Mouse (Mus musculus): ENCODE results near the gene Slc30a3.

The Slc30a3 gene

DNA sequence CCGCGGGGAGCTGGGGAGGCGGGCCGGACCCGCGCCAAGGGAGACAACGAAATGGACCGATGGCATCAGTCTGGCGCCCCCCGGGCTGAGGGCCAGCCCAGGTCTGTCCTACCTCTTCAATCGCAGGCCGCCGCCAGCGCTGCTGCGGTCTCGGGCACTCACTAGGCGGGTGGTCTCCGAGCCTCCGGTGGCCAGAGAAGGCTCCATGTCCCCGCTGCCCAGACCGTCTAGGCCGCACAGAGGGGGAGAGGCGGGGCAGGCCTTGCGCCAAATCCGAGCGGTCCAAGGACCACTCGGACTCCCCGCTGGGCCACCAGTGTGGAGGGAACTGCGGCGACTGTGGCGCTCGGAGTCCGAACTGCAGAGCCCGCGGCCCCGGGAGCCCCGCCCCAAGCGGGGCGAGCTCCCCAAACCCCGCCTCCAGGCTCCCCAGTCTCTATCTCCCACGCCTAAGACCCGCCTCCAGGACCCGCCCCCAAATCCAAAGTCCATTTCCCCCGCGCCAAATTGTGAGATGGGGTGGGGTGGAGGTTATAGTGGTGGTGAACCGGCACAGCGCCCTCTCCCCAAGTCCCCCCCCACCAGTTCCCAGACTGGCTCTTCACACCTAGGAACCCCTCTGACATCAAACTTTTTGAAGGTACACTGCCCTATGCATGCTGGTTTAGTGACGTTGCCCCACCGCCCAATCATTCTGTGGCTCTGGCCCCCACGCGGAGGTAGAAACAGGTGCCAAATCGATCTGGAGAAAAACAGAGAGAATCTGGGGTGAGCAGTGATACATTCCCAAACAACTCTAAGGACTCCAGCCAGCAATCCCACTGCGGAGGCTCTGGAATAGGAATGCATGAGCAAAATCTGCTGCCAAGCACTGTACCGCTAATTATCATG lies 14.6 kb downstream of the Slc30a3 start:
- under 1% methylated on average over 54 of the region's 54 CpGs for WGBS

DNA sequence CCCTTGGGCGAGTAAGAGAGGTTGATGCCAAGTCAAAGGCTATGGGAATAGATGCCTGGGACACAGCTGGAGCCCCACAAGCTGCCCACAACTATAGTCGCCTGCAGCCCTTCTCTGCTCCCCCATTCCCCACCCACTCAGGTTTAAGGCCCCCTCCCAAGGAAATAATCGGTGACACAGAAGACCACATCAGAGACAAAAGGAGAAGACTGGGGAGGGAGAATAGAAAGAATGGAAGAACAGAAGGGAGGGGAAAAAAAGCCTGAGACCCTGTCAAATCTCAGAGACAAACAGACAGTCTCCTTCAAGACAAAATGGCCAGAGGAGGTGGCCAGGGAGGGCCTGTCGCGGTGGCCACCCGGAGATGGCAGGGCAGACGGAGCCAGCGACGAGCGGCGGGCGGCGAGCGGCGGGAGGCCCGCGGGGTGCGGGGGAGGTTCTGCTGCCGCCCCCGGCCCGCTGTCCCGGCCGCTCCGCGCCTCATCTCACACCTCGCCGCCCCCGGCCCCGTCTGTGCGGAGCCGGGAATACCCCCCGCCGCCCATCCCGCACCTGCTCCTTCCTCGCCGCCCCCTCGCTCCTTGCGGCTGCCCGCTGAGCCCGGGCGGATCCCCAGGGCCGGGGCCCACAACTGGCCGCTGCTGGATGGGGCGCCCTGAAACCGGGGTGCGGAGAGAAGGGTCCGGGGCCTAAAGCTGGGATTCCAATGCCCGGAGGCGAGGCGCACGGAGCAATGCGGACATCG lies 15.6 kb downstream of the Slc30a3 start:
- 7% methylated on average over 51 of the region's 53 CpGs for WGBS

DNA sequence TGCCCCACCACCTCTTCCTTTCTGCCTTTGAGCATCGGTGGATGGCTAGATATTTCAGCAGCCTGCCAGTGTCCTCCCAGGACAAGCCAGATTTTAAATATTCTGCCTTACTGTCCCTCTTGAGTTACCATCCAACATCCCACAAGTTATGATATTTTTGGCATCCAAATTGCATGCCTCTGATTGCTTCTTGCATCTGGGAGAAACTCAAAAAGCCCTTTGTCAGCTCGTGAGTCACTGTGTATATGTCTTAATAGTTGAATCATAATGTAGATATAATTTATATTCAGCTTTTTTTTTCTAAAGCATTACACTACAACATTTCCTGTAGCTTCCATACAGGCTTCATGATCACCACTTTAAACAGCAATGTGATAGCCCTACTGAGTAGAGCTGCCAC lies 20.9 kb downstream of the Slc30a3 start:
- 37% methylated on average over 2 of the region's 2 CpGs for WGBS

DNA sequence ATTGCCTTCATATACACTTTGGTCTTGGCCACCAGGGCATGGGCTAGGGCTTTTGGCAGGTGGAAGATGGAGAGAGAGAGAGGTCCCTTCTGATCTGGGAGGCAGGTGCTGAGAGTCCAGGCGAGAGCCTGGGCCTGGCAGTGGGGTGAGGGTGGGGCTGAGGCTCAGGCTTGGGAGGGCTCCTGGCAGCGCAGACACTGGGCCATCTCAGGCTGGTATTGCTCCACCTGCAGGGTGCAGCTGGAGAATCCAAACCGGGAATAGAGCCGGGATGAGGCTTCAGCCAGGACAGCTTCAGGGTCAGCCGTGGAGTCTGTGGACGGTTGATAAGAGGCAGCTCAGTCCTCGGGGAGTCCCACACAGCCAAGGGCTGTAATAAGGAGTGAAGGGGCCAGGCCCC lies 21.4 kb downstream of the Slc30a3 start:
- WGBS = 52% methylated on average over 7 of the region's 7 CpGs

DNA sequence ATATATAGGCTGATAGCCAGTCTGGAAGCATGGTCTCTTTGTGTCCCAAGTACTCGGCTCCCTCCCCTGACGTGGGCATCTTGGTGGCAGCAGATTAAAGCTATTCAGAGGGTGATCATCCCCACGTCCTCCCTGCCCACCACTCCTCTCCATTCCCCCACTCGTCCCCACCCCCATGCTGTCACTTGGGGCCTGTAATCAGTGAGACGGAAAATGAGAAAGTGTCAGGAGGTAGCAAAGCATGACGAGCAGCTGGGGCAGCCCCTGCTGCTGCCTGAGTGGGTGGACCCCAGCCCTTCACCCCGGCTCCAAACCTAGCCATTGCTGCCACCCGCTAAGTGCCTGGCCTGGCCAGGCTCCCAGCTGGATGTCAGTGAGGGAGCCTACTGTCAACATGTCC lies 24.1 kb downstream of the Slc30a3 start:
- WGBS = 23% methylated on average over 8 of the region's 8 CpGs

DNA sequence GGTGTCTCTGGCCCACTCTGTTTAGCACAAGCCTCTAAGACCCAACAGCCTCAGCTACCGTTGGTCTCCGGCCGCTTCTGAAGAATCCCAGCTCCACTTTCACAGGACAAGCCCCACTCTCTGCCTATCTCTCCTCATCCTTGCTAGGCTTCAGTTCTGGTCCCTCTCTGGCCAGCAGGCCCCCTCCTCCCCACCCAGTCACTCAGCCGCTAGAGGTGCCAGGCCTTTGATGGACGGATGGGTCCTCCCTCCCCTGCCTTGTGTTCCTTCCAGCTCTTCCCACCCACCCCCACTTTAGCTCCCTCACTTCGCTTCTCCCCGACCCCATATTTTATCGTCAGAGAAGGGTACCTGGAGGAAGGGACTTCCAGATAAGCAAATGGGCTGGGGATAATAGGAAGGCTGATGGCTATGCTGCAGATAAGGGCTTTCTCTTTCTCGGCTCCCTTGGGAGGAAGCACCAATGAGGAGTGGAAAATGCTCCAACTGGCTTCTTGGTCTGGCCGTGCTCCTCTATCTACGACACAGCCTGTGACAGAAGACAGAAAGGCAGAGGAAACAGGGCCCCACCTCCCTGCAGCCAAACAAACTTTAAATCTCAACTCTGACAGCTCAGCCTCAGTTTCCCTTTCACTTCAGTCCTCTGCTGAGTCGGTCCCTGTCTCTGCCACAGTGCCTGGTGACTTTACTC lies 25.0 kb downstream of the Slc30a3 start:
- WGBS = 50% methylated on average over 12 of the region's 12 CpGs

DNA sequence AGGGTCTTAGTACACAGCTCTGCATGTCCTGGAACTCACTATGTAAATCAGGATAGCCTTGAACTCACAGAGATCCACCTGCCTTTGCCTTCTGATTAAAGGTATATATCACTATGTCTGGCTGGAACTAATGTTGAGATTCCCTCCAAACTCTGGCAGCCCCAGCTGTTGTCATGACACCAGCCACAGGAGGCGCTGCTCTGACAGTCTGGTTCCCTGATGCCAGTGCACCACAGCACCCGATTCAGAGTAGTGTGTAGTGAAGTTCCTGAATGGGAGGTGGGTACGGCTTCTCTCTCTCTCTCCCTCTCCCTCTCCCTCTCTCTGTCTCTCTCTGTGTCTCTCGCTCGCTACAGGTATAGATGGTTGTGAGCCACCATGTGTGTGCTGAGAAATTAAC lies 25.7 kb downstream of the Slc30a3 start:
- WGBS = 16% methylated on average over 5 of the region's 5 CpGs

DNA sequence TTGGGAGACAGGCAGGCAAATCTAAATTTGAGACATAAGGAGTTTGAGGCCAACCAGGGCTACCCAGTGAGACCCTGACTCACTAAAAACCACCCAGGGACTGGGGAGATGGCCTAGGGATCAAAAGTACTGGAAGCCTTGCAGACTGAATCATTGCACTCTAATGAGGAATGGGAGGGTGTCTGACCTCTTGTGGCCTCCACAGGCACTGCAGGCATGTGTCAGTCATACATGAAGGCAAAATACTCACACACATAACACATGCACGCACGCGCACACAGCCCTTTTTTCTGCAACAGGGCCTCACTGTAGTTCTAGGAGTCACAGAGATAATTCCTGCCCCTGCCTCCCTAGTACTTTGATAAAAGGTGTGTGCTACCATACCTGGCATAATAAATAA lies 26.7 kb downstream of the Slc30a3 start:
- WGBS = 83% methylated on average over 3 of the region's 3 CpGs

DNA sequence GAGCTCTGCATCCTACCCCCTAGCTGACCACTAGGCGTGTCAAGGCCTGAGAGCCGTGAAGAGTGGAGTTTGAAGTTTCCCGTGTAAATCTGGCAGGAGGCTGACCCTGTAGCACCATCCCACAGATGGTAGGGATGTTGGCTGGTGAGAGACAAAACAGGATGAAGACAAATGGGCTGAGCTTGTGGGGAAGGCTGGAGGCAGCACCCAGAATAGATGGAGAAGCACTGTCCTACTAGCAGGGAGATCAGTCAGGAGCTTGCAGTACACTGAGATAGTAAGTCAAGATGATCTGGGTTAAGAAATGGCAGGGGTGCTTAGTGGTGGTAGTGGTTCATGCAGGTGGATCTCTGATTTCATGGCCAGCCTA lies 27.3 kb downstream of the Slc30a3 start:
- 41% methylated on average over 3 of the region's 3 CpGs for WGBS

DNA sequence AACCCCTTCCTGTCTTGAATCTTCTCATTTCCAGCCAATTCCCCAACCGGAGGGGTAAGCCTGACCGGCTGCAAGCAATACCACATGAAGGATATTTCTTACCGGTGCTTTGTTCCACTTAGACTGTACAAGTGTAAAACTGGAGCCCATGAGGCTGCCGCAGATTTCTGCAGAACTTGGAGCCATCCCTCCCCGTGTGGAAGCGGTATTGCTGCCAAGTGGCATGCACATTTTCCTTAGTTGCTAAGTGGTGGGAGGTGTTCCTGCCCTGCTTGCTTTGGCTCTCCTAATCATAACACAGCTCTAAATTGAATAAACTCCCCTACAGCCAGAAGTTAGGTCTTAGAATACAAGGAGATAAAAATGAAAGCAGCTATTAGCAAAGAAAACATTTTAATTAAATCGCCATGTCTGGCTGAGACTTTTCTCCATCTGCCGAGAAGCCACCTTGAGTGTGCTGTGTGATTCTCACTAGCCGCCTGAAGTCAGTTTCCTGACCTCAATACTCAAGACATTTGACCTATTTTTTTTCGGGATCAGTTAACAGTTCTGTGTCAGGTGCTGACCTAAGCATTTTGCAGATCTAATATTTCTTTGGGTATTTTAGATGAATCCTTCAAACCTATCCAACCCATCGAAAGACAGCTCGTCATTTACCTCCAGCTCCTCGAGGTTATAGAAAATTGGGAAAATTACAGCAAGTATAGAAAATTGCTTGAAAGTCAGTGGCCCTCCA lies 27.8 kb downstream of the Slc30a3 start:
- WGBS = 41% methylated on average over 13 of the region's 13 CpGs

DNA sequence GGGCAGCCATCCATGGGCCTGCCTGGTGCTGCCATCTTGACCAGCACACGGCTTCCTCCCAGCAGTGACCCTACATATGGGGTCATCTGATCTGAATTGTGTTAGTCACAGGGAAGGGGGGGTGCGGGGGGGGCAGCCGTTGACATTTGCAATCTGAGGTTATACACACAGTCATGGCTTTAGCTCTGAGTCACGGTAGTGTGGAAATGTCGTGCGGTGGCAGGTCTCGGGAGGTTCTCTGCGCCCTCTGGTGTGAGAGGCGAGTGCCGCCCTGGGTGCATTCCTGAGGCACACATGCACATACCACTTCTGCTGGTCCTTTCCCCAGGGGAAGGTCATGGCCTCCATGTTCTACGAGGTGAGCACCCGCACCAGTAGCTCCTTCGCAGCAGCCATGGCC lies 31.7 kb downstream of the Slc30a3 start:
- 90% methylated on average over 13 of the region's 13 CpGs for WGBS

DNA sequence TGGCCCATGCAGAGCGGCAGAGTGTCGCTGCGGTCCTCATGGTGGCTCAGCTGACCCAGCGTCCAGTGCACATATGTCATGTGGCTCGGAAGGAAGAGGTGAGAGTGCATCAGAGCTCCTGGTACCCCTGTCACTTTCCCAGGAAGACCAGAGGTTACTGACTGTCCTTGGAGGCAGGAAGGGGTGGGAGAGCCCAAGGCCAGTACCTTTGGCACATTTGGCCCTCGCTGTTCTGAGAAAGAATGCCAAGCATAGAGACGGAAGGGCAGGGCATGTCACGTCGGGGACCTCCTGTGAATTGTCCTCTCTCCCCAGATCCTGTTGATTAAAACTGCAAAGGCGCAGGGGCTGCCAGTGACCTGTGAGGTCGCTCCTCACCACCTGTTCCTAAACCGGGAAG lies 34.9 kb downstream of the Slc30a3 start:
- 89% methylated on average over 12 of the region's 12 CpGs for WGBS

DNA sequence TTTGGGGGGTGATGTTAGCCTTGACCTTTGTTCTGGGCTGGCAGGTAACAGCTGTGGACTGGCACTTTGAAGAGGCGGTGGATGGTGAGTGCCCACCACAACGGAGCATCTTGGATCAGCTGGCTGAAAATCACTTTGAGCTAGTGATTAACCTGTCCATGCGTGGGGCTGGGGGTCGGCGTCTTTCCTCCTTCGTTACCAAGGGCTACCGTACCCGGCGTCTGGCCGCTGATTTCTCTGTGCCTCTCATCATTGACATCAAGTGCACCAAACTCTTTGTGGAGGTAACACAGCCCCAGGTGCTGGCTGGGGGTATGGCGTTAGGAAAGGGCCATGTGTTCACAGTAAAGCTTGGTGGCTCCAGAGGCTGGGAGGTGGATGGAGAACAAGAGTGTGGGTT lies 36.2 kb downstream of the Slc30a3 start:
- 94% methylated on average over 11 of the region's 11 CpGs for WGBS

DNA sequence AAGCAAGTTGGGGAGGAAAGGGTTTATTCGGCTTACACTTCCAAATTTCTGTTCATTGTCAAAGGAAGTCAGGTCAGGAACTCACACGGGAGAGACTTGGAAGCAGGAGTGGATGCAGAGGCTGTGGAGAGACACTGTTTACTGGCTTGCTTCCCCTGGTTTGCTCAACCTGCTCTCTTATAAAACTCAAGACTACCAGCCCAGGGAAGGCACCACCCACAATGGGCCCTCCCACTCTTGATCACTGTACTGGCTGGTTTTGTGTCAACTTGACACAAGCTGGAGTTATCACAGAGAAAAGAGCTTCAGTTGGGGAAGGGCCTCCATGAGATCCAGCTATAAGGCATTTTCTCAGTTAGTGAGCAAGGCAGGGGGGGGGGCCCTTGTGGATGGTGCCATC lies 37.0 kb downstream of the Slc30a3 start:
- 64% methylated on average over 2 of the region's 2 CpGs for WGBS

DNA sequence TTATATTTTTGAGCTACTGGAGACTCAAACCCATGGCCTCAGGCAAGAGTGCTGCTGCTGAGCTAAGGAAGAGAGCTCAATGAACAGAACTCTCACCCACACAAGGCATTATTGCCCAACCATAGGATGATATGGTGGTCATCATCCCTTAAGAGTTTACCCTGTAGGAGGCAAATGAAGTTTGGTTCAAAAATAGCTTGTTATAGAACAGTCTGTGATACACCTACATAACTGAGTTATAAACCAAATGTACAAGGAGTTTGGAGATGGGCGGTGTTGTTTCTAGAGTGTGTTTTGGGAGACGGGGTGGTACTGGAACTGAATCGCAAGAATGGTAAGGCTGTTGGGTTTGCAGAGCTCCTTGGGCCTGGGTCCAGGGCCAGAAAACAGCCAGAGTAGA lies 38.2 kb downstream of the Slc30a3 start:
- WGBS = 62% methylated on average over 3 of the region's 3 CpGs

DNA sequence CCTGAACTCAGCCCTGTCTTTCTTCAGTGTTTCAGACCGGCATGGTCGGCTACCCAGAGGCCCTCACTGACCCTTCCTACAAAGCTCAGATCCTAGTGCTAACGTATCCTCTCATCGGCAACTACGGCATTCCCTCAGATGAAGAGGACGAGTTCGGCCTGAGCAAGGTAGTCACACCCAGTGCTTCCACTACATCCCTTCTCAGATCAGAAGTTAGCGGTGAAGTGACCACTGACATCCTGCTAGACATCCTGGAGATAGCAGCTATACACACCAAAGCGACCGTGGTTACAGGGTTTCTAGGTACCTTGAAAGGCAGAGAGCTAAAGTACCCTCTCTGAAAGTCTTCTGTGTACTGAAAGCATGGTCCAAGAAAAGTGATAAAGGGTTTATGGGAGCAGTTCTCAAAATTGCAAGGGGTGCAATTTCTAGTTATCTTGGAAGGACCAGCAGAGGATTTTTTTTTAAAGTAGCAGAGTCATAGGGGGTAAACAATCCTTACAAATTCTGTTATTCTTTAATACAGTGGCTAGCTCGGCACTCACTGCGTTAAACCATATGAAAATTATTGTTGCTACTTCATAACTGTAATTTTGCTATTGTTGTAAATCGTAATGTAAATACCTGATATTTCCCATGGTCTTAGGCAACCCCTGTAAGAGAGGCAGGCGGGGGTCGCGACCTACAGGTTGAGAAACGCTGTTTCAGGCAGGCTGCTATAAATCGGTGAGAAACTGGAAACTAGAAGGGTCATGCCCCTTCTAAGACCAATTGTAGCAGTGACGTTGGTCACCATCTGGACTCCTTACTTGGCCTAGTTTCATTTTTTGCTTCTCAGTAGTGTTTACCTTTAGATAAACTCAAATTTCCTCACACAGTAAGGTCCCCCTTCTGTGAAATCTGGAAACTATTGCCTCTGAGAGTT lies 52.6 kb downstream of the Slc30a3 start:
- 41% methylated on average over 19 of the region's 19 CpGs for WGBS

DNA sequence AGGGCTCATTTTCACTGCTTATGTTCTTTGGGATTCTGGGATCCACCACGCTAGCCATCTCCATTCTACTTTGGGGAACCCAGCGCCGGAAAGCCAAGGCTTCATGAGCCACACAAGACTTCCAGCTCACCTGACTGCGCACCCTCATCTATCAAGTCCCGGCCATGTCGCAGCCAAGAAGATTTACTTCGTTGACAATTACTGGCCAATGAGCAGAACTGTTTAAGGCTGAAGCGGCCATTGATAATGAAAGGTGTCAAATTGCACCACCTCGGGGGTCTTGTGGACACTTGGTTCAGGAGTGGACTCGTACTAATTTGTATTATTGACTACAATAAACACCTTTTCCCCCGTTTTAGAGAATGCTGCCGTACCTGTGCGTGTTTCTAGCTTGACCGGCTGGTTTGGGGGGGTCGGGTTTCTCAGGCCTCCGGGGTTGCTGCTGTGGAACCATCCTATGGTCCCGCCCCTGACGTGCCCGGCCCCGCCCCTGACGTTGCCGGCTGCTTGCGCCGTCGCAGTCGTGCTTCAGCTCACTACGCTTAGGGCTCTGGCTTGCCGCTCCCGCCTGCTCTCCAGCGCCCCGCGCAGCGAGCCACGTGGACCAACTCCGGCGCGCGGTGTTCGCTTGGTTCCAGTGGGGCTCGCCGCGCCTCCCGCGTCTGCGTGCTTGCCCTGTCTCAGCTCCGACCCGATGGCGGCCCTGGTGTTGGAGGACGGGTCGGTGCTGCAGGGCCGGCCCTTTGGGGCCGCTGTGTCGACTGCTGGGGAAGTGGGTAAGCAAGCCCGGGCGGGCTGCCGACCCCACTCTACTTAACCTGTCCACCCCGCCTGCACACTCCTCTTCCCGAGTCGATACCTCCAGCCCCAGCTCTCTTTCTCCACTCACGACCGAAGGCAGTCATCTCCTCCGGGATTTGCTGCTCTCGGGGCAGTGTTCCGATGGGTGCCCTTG lies 53.5 kb downstream of the Slc30a3 start, which contains the start of gene Cad:
Cad (plus strand) TSS at position 520 of the 955 bp plus-strand sequence.
- under 1% methylated on average over 64 of the region's 64 CpGs for WGBS

DNA sequence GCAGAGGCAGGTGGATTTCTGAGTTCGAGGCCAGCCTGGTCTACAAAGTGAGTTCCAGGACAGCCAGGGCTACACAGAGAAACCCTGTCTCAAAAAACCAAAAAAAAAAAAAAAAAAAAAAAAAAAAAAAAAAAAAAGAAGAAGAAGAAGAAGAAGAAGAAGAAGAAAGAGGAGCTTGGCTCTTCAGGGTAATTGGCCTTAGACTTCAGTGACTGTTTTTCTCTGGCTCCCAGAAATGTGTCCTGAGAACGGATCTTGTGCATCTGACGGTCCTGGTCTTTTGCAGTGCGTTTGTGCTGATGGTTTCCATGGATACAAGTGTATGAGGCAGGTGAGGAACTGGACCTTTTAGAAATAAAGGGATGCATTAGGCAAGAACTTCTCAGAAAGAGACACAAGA lies 54.3 kb downstream of the Slc30a3 start:
- whole genome bisulfite sequencing = 55% methylated on average over 4 of the region's 4 CpGs

Measured in cerebral cortex, adult 2 months (tissue).